Mouse (Mus musculus): ENCODE results near the gene Pcsk2.

GRCm38 (mm10) chr2:143623916-143624315 lies 78.0 kb downstream of the Pcsk2 start:
- TF ChIP-seq GATA1 (IDR thresholded peaks at IDR 0.05; ENCODE audit: borderline replicate concordance, low read length) = no peak
- no peak for TF ChIP-seq FLI1 (IDR thresholded peaks at IDR 0.05; ENCODE audit: low read length)

Data from megakaryocyte, embryonic 14.5 days (primary cell).